Mouse (Mus musculus): ENCODE measurements around the gene Pts. TPM values are rescaled to one million over a fixed set of nuclear protein-coding genes. Genes with fewer than 3 reads are reported as not detected.

Gene Pts
- total RNA-seq, 2 experiments from 2014 or later = 10.4 to 11.9 TPM

- H3K27ac ChIP-seq = no peak overlapping the region
- intact Hi-C loops (cut with DNase I) = no loop called here
- TF ChIP-seq CTCF (IDR thresholded peaks at IDR 0.05) = no peak
- DNase-seq = no peak
- no peak overlapping the region for H3K4me3 ChIP-seq
These were observed 32.0 kb downstream of the Pts start for GRCm38 (mm10) chr9:50496546-50496945.

- TF ChIP-seq CTCF (IDR thresholded peaks at IDR 0.05) = no peak
- DNase-seq = no peak
- no peak overlapping the region for H3K4me3 ChIP-seq
- intact Hi-C loops (cut with DNase I) = no loop called here
- no peak overlapping the region for H3K27ac ChIP-seq
These were observed 32.4 kb downstream of the Pts start for GRCm38 (mm10) chr9:50496151-50496505.

- no peak for TF ChIP-seq CTCF (IDR thresholded peaks at IDR 0.05)
- Histone ChIP-seq H3K27ac (no peak overlapping the region), H3K4me3 (no peak overlapping the region)
- intact Hi-C loops (cut with DNase I) = no loop called here
- DNase-seq = no peak
These were observed 32.9 kb downstream of the Pts start for GRCm38 (mm10) chr9:50495405-50496150.

GRCm38 (mm10) chr9:50494311-50494710 lies 34.2 kb downstream of the Pts start, which contains the start of gene Plet1:
Plet1 (plus strand) TSS chr9:50494525.
- Histone ChIP-seq H3K4me3 (no peak within 1 kb of the TSS), H3K27ac (no peak within 1 kb of the TSS)
- intact Hi-C loops (cut with DNase I) = no loop called here
- no peak for TF ChIP-seq CTCF (IDR thresholded peaks at IDR 0.05)
- no peak for DNase-seq

- H3K4me3 ChIP-seq = no peak overlapping the region
- DNase-seq = no peak
- intact Hi-C loops (cut with DNase I) = no loop called here
- TF ChIP-seq CTCF (IDR thresholded peaks at IDR 0.05) = no peak
- H3K27ac ChIP-seq = no peak overlapping the region
These were observed 34.7 kb downstream of the Pts start for GRCm38 (mm10) chr9:50493777-50494176.

- no peak overlapping the region for H3K4me3 ChIP-seq
- no peak for DNase-seq
- intact Hi-C loops (cut with DNase I) = no loop called here
- no peak overlapping the region for H3K27ac ChIP-seq
- no peak for TF ChIP-seq CTCF (IDR thresholded peaks at IDR 0.05)
These were observed 36.9 kb downstream of the Pts start for GRCm38 (mm10) chr9:50491531-50492045.

- no peak overlapping the region for H3K4me3 ChIP-seq
- no peak for DNase-seq
- intact Hi-C loops (cut with DNase I) = no loop called here
- H3K27ac ChIP-seq = no peak overlapping the region
- no peak for TF ChIP-seq CTCF (IDR thresholded peaks at IDR 0.05)
These were observed 37.7 kb downstream of the Pts start for GRCm38 (mm10) chr9:50490836-50491235.

- intact Hi-C loops (cut with DNase I) = no loop called here
- Histone ChIP-seq H3K27ac (no peak overlapping the region), H3K4me3 (no peak overlapping the region)
- DNase-seq = no peak
- TF ChIP-seq CTCF (IDR thresholded peaks at IDR 0.05) = no peak
These were observed 43.0 kb downstream of the Pts start for GRCm38 (mm10) chr9:50485521-50485920.

- TF ChIP-seq CTCF (IDR thresholded peaks at IDR 0.05) = no peak
These were observed 45.8 kb downstream of the Pts start for GRCm38 (mm10) chr9:50482743-50483142.

GRCm38 (mm10) chr9:50479476-50479875 lies 49.0 kb downstream of the Pts start:
- no peak for TF ChIP-seq CTCF (IDR thresholded peaks at IDR 0.05)
- intact Hi-C loops (cut with DNase I) = no loop called here
- Histone ChIP-seq H3K4me3 (no peak overlapping the region), H3K27ac (peak overlapping the region; percentile 8; the same call in 1 of the 2 replicates)
- DNase-seq = no peak

More at GRCm38 (mm10) chr9:50482743-50483142, 45.8 kb downstream of the Pts start:
- intact Hi-C loops (cut with DNase I) = no loop called here
- H3K4me3 ChIP-seq = no peak overlapping the region
- DNase-seq = no peak
- no peak overlapping the region for H3K27ac ChIP-seq

- no peak for TF ChIP-seq CTCF (IDR thresholded peaks at IDR 0.05)
- DNase-seq = peak; percentile 50
- intact Hi-C loops (cut with DNase I) = no loop called here
- H3K27ac ChIP-seq = peak overlapping the region; percentile 8; the same call in 1 of the 2 replicates
- no peak overlapping the region for H3K4me3 ChIP-seq
These were observed 49.7 kb downstream of the Pts start for GRCm38 (mm10) chr9:50478826-50479225.

GRCm38 (mm10) chr9:50477270-50477669 lies 51.3 kb downstream of the Pts start:
- Histone ChIP-seq H3K4me3 (no peak overlapping the region), H3K27ac (no peak overlapping the region)
- intact Hi-C loops (cut with DNase I) = no loop called here
- no peak for DNase-seq
- no peak for TF ChIP-seq CTCF (IDR thresholded peaks at IDR 0.05)

GRCm38 (mm10) chr9:50476651-50477050 lies 51.9 kb downstream of the Pts start:
- intact Hi-C loops (cut with DNase I) = no loop called here
- no peak for DNase-seq

GRCm38 (mm10) chr9:50475745-50476144 lies 52.8 kb downstream of the Pts start:
- no peak overlapping the region for H3K27ac ChIP-seq
- no peak for DNase-seq
- TF ChIP-seq CTCF (IDR thresholded peaks at IDR 0.05) = no peak
- intact Hi-C loops (cut with DNase I) = no loop called here
- no peak overlapping the region for H3K4me3 ChIP-seq

More at GRCm38 (mm10) chr9:50476651-50477050, 51.9 kb downstream of the Pts start:
- no peak for TF ChIP-seq CTCF (IDR thresholded peaks at IDR 0.05)
- Histone ChIP-seq H3K4me3 (no peak overlapping the region), H3K27ac (no peak overlapping the region)
